Mouse (Mus musculus) MEL (cell line): ENCODE results near the gene Kansl1. TPM values are rescaled to one million over a fixed set of nuclear protein-coding genes. Genes with fewer than 3 reads are reported as not detected.

ENCODE experiments used
- DNase-seq: peaks from one replicate; pipeline ENCODE4 v3.0.0; 2011; ENCODE audit warnings: low read depth, low spot score
- H3K27ac ChIP-seq: 2 replicates; pipeline ENCODE4 v1.5.1; 2012; ENCODE audit warnings: low read depth, mild to moderate bottlenecking, control low read depth, low read length, moderate library complexity; ENCODE audit not compliant: control insufficient read depth
- H3K27me3 ChIP-seq, 2 experiments: fragments of 150-350 bp in 1 of 2; sonication (generic) in 1 of 2; 2 replicates each; pipeline ENCODE4 v1.6.1; 2012; ENCODE audit warnings: low read length in 2 of 2, mild to moderate bottlenecking in 2 of 2, improper control_type of control experiment in 1 of 2, moderate library complexity in 1 of 2; ENCODE audit not compliant: insufficient read depth in 2 of 2, control insufficient read depth in 1 of 2
- H3K36me3 ChIP-seq, 2 experiments: 2 replicates each; pipeline ENCODE4 v1.6.1; 2012 to 2014; ENCODE audit warnings: low read length in 2 of 2, improper control_type of control experiment in 1 of 2, inconsistent platforms in 1 of 2, mild to moderate bottlenecking in 1 of 2; ENCODE audit not compliant: insufficient read depth in 2 of 2, control insufficient read depth in 1 of 2
- H3K4me1 ChIP-seq, 2 experiments: fragments of 150-350 bp in 1 of 2; sonication (generic) in 1 of 2; 2 replicates each; pipeline ENCODE4 v1.6.1; 2012; ENCODE audit warnings: low read length in 2 of 2, improper control_type of control experiment in 1 of 2, mild to moderate bottlenecking in 1 of 2; ENCODE audit not compliant: insufficient read depth in 2 of 2, control insufficient read depth in 1 of 2
- H3K4me3 ChIP-seq, 2 experiments: fragments of 150-350 bp in 1 of 2; sonication (generic) in 1 of 2; 2 replicates each; pipeline ENCODE4 v1.5.1; 2012; ENCODE audit warnings: low read depth in 2 of 2, low read length in 2 of 2, mild to moderate bottlenecking in 2 of 2, moderate library complexity in 2 of 2, control low read depth in 1 of 2, improper control_type of control experiment in 1 of 2; ENCODE audit not compliant: control insufficient read depth in 1 of 2, insufficient read depth in 1 of 2
- H3K79me2 ChIP-seq: 2 replicates; pipeline ENCODE4 v1.6.1; 2012; ENCODE audit warnings: mild to moderate bottlenecking, low read length, moderate library complexity; ENCODE audit not compliant: control insufficient read depth, poor library complexity, insufficient read depth
- H3K9ac ChIP-seq: 2 replicates; pipeline ENCODE4 v1.6.1; 2012; ENCODE audit warnings: low read depth, mild to moderate bottlenecking, control low read depth, low read length, moderate library complexity; ENCODE audit not compliant: control insufficient read depth, poor library complexity, severe bottlenecking
- H3K9me3 ChIP-seq: fragments of 150-350 bp; sonication (generic); replicated peaks from 2 replicates; pipeline ENCODE4 v1.6.1; 2012; ENCODE audit warnings: mild to moderate bottlenecking, low read length, improper control_type of control experiment, moderate library complexity; ENCODE audit not compliant: insufficient read depth
- BHLHE40 ChIP-seq: IDR thresholded peaks from 2 replicates; pipeline ENCODE4 v1.6.1; 2012; ENCODE audit warnings: low read depth, mild to moderate bottlenecking, inconsistent platforms, low read length, improper control_type of control experiment, borderline replicate concordance
- CHD1 ChIP-seq: IDR thresholded peaks from 2 replicates; pipeline ENCODE4 v1.6.1; 2012; ENCODE audit warnings: low read depth, mild to moderate bottlenecking, inconsistent platforms, low read length, improper control_type of control experiment
- CHD2 ChIP-seq: IDR thresholded peaks from 2 replicates; pipeline ENCODE4 v1.6.1; 2011; ENCODE audit warnings: low read length, improper control_type of control experiment
- E2F4 ChIP-seq: IDR thresholded peaks from 2 replicates; pipeline ENCODE4 v1.6.1; 2011; ENCODE audit warnings: low read depth, low read length, improper control_type of control experiment, borderline replicate concordance
- EP300 ChIP-seq, 2 experiments: IDR thresholded peaks; 2 replicates each; pipeline ENCODE4 v1.6.1; 2011; ENCODE audit warnings: improper control_type of control experiment in 2 of 2, low read length in 2 of 2, low read depth in 1 of 2, mild to moderate bottlenecking in 1 of 2
- ETS1 ChIP-seq: IDR thresholded peaks from 2 replicates; pipeline ENCODE4 v1.6.1; 2012; ENCODE audit warnings: low read depth, mild to moderate bottlenecking, inconsistent platforms, low read length, improper control_type of control experiment, moderate library complexity
- GABPA ChIP-seq: IDR thresholded peaks from 2 replicates; pipeline ENCODE4 v1.6.1; 2012; ENCODE audit warnings: low read depth, mild to moderate bottlenecking, inconsistent platforms, low read length, improper control_type of control experiment, moderate library complexity
- JUND ChIP-seq: IDR thresholded peaks from 2 replicates; pipeline ENCODE4 v1.6.1; 2011; ENCODE audit warnings: low read depth, mild to moderate bottlenecking, improper control_type of control experiment, low read length
- MAFK ChIP-seq: IDR thresholded peaks from 2 replicates; pipeline ENCODE4 v1.6.1; 2011; ENCODE audit warnings: low read depth, mild to moderate bottlenecking, low read length, improper control_type of control experiment, borderline replicate concordance
- MAZ ChIP-seq: IDR thresholded peaks from 2 replicates; pipeline ENCODE4 v1.6.1; 2012; ENCODE audit warnings: low read depth, mild to moderate bottlenecking, inconsistent platforms, low read length, improper control_type of control experiment
- MXI1 ChIP-seq: IDR thresholded peaks from 2 replicates; pipeline ENCODE4 v1.6.1; 2011; ENCODE audit warnings: mild to moderate bottlenecking, low read depth, low read length, improper control_type of control experiment
- MYB ChIP-seq: IDR thresholded peaks from 2 replicates; pipeline ENCODE4 v1.6.1; 2011; ENCODE audit warnings: mild to moderate bottlenecking, low read depth, low read length, improper control_type of control experiment
- MYC ChIP-seq: IDR thresholded peaks from 2 replicates; pipeline ENCODE4 v1.6.1; 2011; ENCODE audit warnings: low read depth, mild to moderate bottlenecking, low read length, improper control_type of control experiment, moderate library complexity
- NRF1 ChIP-seq: IDR thresholded peaks from 2 replicates; pipeline ENCODE4 v1.6.1; 2014; ENCODE audit warnings: low read depth, mild to moderate bottlenecking, inconsistent platforms, low read length, improper control_type of control experiment, moderate library complexity; ENCODE audit not compliant: poor library complexity, insufficient read depth, severe bottlenecking
- POLR2AphosphoS2 ChIP-seq: IDR thresholded peaks from 2 replicates; pipeline ENCODE4 v1.6.1; 2011; ENCODE audit warnings: low read length, improper control_type of control experiment
- POLR2AphosphoS5 ChIP-seq: IDR thresholded peaks from 2 replicates; pipeline ENCODE4 v1.6.1; 2012; ENCODE audit warnings: low read depth, borderline replicate concordance, mild to moderate bottlenecking, inconsistent platforms, low read length, moderate library complexity, mixed read lengths
- RAD21 ChIP-seq: IDR thresholded peaks from 2 replicates; pipeline ENCODE4 v1.6.1; 2011; ENCODE audit warnings: mild to moderate bottlenecking, low read depth, low read length, improper control_type of control experiment
- RCOR1 ChIP-seq: IDR thresholded peaks from 2 replicates; pipeline ENCODE4 v1.6.1; 2012; ENCODE audit warnings: low read depth, mild to moderate bottlenecking, inconsistent platforms, low read length, improper control_type of control experiment
- SIN3A ChIP-seq: IDR thresholded peaks from 2 replicates; pipeline ENCODE4 v1.6.1; 2012; ENCODE audit warnings: low read length, improper control_type of control experiment, inconsistent platforms
- TAL1 ChIP-seq: IDR thresholded peaks from 2 replicates; pipeline ENCODE4 v1.6.1; 2012; ENCODE audit warnings: mild to moderate bottlenecking, inconsistent platforms, low read length, moderate library complexity, mixed read lengths
- USF1 ChIP-seq: IDR thresholded peaks from 2 replicates; pipeline ENCODE4 v1.6.1; 2014; ENCODE audit warnings: low read depth, mild to moderate bottlenecking, inconsistent platforms, low read length, improper control_type of control experiment, moderate library complexity
- ZMIZ1 ChIP-seq: IDR thresholded peaks from 2 replicates; pipeline ENCODE4 v1.6.1; 2012; ENCODE audit warnings: low read depth, mild to moderate bottlenecking, inconsistent platforms, low read length, improper control_type of control experiment, moderate library complexity
- ZNF384 ChIP-seq: IDR thresholded peaks from 2 replicates; pipeline ENCODE4 v1.6.1; 2012; ENCODE audit warnings: low read depth, mild to moderate bottlenecking, inconsistent platforms, low read length, improper control_type of control experiment
- polyA plus RNA-seq, 2 experiments: library from polyadenylated mRNA; stranded (reverse) in 1 of 2; unstranded in 1 of 2; fragments of >175 nt in 1 of 2; fragments of >200 nt in 1 of 2; gene quantifications; 2 replicates each; pipeline versions ENCODE4 v1.2.1 to v1.2.4; 2012; ENCODE audit warnings: low replicate concordance in 2 of 2, low read depth in 1 of 2; ENCODE audit not compliant: insufficient read length in 2 of 2, insufficient read depth in 1 of 2, missing spikeins in 1 of 2
- total RNA-seq: library from RNA; depleted of rRNA; stranded (reverse); fragments of 300-350 nt; gene quantifications from 2 replicates; pipeline ENCODE4 v1.2.3, GENCODE M21; 2012

Kansl1 gene
- total and polyA plus RNA-seq, 3 experiments = 14.9 to 76.3 (median 56.4) TPM

DNA sequence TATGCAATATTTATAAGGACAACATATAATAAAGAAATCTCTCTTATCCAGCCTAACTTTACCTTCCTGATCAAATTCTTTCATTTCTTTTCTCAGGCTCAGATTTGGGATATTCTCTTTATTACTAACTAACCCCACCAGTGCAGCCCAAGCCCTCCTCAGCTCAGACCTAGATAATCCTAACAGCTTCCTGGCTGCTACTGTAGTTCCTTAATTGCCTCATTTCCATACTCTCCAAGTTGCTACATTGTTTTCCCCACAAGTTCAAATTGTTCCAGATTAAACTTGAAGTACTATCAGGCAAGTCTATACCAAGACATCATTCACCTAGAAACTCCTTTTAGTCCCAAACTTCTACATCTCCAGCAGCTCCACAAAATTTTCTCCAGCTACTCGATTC lies 36.9 kb downstream of the Kansl1 start:
- TF ChIP-seq MYC = no peak
- no peak for TF ChIP-seq USF1
- 0 out of 2 replicates have a peak, but pooled peaks have one; percentile 70 for TF ChIP-seq CHD1
- no peak for TF ChIP-seq MYB
- no peak for TF ChIP-seq ETS1
- TF ChIP-seq SIN3A = 0 out of 2 replicates have a peak, but pooled peaks have one; percentile 31
- TF ChIP-seq CHD2 = no peak
- no peak for TF ChIP-seq POLR2AphosphoS5
- no peak for TF ChIP-seq MAZ
- TF ChIP-seq NRF1 = no peak
- TF ChIP-seq TAL1 = no peak
- no peak for TF ChIP-seq EP300 (IDR thresholded peaks at IDR 0.05; ENCODE audit: low read depth in 1 of 2, low read length in 2 of 2)
- no peak for TF ChIP-seq RAD21
- TF ChIP-seq MXI1 = no peak
- no peak for TF ChIP-seq BHLHE40
- peak; percentile 34; the same call in 1 of the 2 replicates for TF ChIP-seq POLR2AphosphoS2
- TF ChIP-seq ZNF384 = no peak
- TF ChIP-seq E2F4 = no peak
- no peak for TF ChIP-seq MAFK
- no peak for TF ChIP-seq ZMIZ1
- TF ChIP-seq GABPA = no peak
- 0 out of 2 replicates have a peak, but pooled peaks have one; percentile 10 for TF ChIP-seq RCOR1
- no peak for TF ChIP-seq JUND
- Histone ChIP-seq H3K27me3 (no peaks in the 10 kb centered on the region), H3K4me3 (no peak overlapping the region)

More for the DNA sequence above, 36.9 kb downstream of the Kansl1 start:
- peaks cover 20 to 41% of the 10 kb centered on the region in 2 experiments for H3K4me1 ChIP-seq
- DNase-seq = peak; percentile 42
- H3K9me3 ChIP-seq = no peaks in the 10 kb centered on the region
- H3K27ac ChIP-seq = 0 out of 2 replicates have a peak overlapping the region, but pooled peaks have one; percentile 7
- peaks cover 53% of the 10 kb centered on the region for H3K79me2 ChIP-seq
- H3K9ac ChIP-seq = no peak overlapping the region
- H3K36me3 ChIP-seq = peaks cover 19 to 49% of the 10 kb centered on the region in 2 experiments
